Mouse (Mus musculus) yolk sac, embryonic 10.5 days (tissue): Measurements from ENCODE around the gene Pax7.

ENCODE experiments used
- DNase-seq: peaks from one replicate; pipeline ENCODE4 v3.0.0-alpha.2; 2017; ENCODE audit warnings: low spot score

The Pax7 gene

GRCm38 (mm10) chr4:139747190-139747936, 86.0 kb downstream of the Pax7 start:
- DNase-seq: peak; percentile 26

- no peak for DNase-seq
Observed at GRCm38 (mm10) chr4:139746177-139746576, 87.2 kb downstream of the Pax7 start.

- no peak for DNase-seq
Observed at GRCm38 (mm10) chr4:139744765-139745395, 88.4 kb downstream of the Pax7 start.

- no peak for DNase-seq
Observed at GRCm38 (mm10) chr4:139743626-139744025, 89.7 kb downstream of the Pax7 start.

GRCm38 (mm10) chr4:139737035-139737434, 96.3 kb downstream of the Pax7 start:
- DNase-seq: no peak

GRCm38 (mm10) chr4:139727101-139727500, 106.2 kb downstream of the Pax7 start:
- no peak for DNase-seq

GRCm38 (mm10) chr4:139725421-139725820, 107.9 kb downstream of the Pax7 start:
- no peak for DNase-seq

GRCm38 (mm10) chr4:139724296-139724695, 109.0 kb downstream of the Pax7 start:
- no peak for DNase-seq

GRCm38 (mm10) chr4:139718978-139719377, 114.3 kb downstream of the Pax7 start:
- no peak for DNase-seq

- DNase-seq: no peak
Observed at GRCm38 (mm10) chr4:139716477-139717169, 116.7 kb downstream of the Pax7 start.

GRCm38 (mm10) chr4:139715241-139715932, 117.9 kb downstream of the Pax7 start:
- peak; percentile 6 for DNase-seq

GRCm38 (mm10) chr4:139710467-139711334, 122.6 kb downstream of the Pax7 start:
- DNase-seq: no peak

- no peak for DNase-seq
Observed at GRCm38 (mm10) chr4:139705986-139706385, 127.3 kb downstream of the Pax7 start.

- no peak for DNase-seq
Observed at GRCm38 (mm10) chr4:139703468-139703867, 129.9 kb downstream of the Pax7 start.

GRCm38 (mm10) chr4:139702914-139703313, 130.4 kb downstream of the Pax7 start:
- no peak for DNase-seq

- DNase-seq: no peak
Observed at GRCm38 (mm10) chr4:139698602-139699001, 134.7 kb downstream of the Pax7 start.

GRCm38 (mm10) chr4:139697755-139698154, 135.6 kb downstream of the Pax7 start:
- no peak for DNase-seq

GRCm38 (mm10) chr4:139693315-139693714, 140.0 kb downstream of the Pax7 start:
- DNase-seq: no peak

- DNase-seq: no peak
Observed at GRCm38 (mm10) chr4:139689627-139690269, 143.6 kb downstream of the Pax7 start.

GRCm38 (mm10) chr4:139688058-139688457, 145.3 kb downstream of the Pax7 start:
- DNase-seq: no peak
